Mouse (Mus musculus): Measurements from ENCODE around the gene Pcsk4. TPM values are rescaled to one million over a fixed set of nuclear protein-coding genes. Genes with fewer than 3 reads are reported as not detected.
A peak's percentile ranks its signal among the peaks of the same experiment; 100 is the strongest.
"Not testable (repeated sequence)": the region's sequence is repeated elsewhere in the genome, so short reads cannot be mapped to it uniquely, and the experiment has no call there.

Gene Pcsk4
- total and polyA plus RNA-seq, 2 experiments from 2014 or later: 3.8 to 11.8 TPM

GRCm38 (mm10) chr10:80351896-80352295, 22.6 kb upstream of the Pcsk4 start:
- H3K27ac ChIP-seq: no peak overlapping the region
- DNase-seq (ENCODE audit: low spot score) (no peak), ATAC-seq (no peak)
- no peaks in the 10 kb centered on the region; the same call in 1 of the 2 replicates for H3K4me1 ChIP-seq (ENCODE audit: insufficient read depth, low read length)
- peaks cover 64% of the 10 kb centered on the region for H3K27me3 ChIP-seq (ENCODE audit: insufficient read depth, low read length)
- no peak overlapping the region for H3K4me3 ChIP-seq (ENCODE audit: low read length)
- TF ChIP-seq CTCF (IDR thresholded peaks at IDR 0.05; ENCODE audit: low read depth): no peak
- H3K9ac ChIP-seq (replicated peaks; ENCODE audit: low read length): no peak overlapping the region
- H3K4me2 ChIP-seq (ENCODE audit: low read depth, low read length): no peak overlapping the region
- H3K9me3 ChIP-seq (ENCODE audit: low read length): no peaks in the 10 kb centered on the region
- H3K36me3 ChIP-seq (ENCODE audit: insufficient read depth, low read length): no peaks in the 10 kb centered on the region
- WGBS: 25% methylated on average over 11 of the region's 11 CpGs

GRCm38 (mm10) chr10:80350292-80350691, 21.0 kb upstream of the Pcsk4 start:
- Histone ChIP-seq H3K4me2 (ENCODE audit: low read depth, low read length) (no peak overlapping the region), H3K36me3 (ENCODE audit: insufficient read depth, low read length) (no peaks in the 10 kb centered on the region), H3K4me3 (ENCODE audit: low read length) (no peak overlapping the region), H3K9ac (replicated peaks; ENCODE audit: low read length) (no peak overlapping the region), H3K27ac (no peak overlapping the region), H3K27me3 (ENCODE audit: insufficient read depth, low read length) (peaks cover 54% of the 10 kb centered on the region), H3K4me1 (ENCODE audit: insufficient read depth, low read length) (no peaks in the 10 kb centered on the region), H3K9me3 (ENCODE audit: low read length) (no peaks in the 10 kb centered on the region)
- 3% methylated on average over 7 of the region's 7 CpGs for WGBS
- peak; percentile 69 for ATAC-seq
- peak; percentile 77 for DNase-seq (ENCODE audit: low spot score)
- TF ChIP-seq CTCF (IDR thresholded peaks at IDR 0.05; ENCODE audit: low read depth): peak; percentile 97

- Histone ChIP-seq H3K9me3 (ENCODE audit: low read length) (no peaks in the 10 kb centered on the region), H3K4me1 (ENCODE audit: insufficient read depth, low read length) (no peaks in the 10 kb centered on the region), H3K4me2 (ENCODE audit: low read depth, low read length) (no peak overlapping the region), H3K4me3 (ENCODE audit: low read length) (no peak overlapping the region), H3K27ac (no peak overlapping the region), H3K9ac (replicated peaks; ENCODE audit: low read length) (no peak overlapping the region), H3K27me3 (ENCODE audit: insufficient read depth, low read length) (peaks cover 58% of the 10 kb centered on the region), H3K36me3 (ENCODE audit: insufficient read depth, low read length) (no peaks in the 10 kb centered on the region)
- DNase-seq (ENCODE audit: low spot score): no peak
- TF ChIP-seq CTCF (IDR thresholded peaks at IDR 0.05; ENCODE audit: low read depth): no peak
- WGBS: 18% methylated on average over 26 of the region's 26 CpGs
- ATAC-seq: no peak
Observed at GRCm38 (mm10) chr10:80348981-80349380, 19.7 kb upstream of the Pcsk4 start.

- Histone ChIP-seq H3K9ac (replicated peaks; ENCODE audit: low read length) (no peak within 1 kb of the TSS), H3K27me3 (ENCODE audit: insufficient read depth, low read length) (peaks cover 64% of the 10 kb centered on the region), H3K4me3 (ENCODE audit: low read length) (peak within 1 kb of the TSS; percentile 20), H3K27ac (no peak within 1 kb of the TSS), H3K9me3 (ENCODE audit: low read length) (no peaks in the 10 kb centered on the region), H3K4me2 (ENCODE audit: low read depth, low read length) (peak within 1 kb of the TSS; percentile 38), H3K36me3 (ENCODE audit: insufficient read depth, low read length) (no peaks in the 10 kb centered on the region), H3K4me1 (ENCODE audit: insufficient read depth, low read length) (no peaks in the 10 kb centered on the region; the same call in 1 of the 2 replicates)
- ATAC-seq (0 out of 2 replicates have a peak, but pooled peaks have one; percentile 39), DNase-seq (ENCODE audit: low spot score) (peak; percentile 51)
- peak; percentile 45 for TF ChIP-seq CTCF (IDR thresholded peaks at IDR 0.05; ENCODE audit: low read depth)
- WGBS: 1% methylated on average over 42 of the region's 42 CpGs
Observed at GRCm38 (mm10) chr10:80348244-80348781, 19.0 kb upstream of the Pcsk4 start, which contains the start of gene Adamtsl5. Gene Adamtsl5, minus strand, starts transcription at chr10:80348412.

GRCm38 (mm10) chr10:80347514-80347967, 18.2 kb upstream of the Pcsk4 start:
- peaks cover 71% of the 10 kb centered on the region for H3K27me3 ChIP-seq (ENCODE audit: insufficient read depth, low read length)
- no peaks in the 10 kb centered on the region for H3K9me3 ChIP-seq (ENCODE audit: low read length)
- H3K27ac ChIP-seq: no peak overlapping the region
- WGBS: 11% methylated on average over 17 of the region's 17 CpGs
- DNase-seq (ENCODE audit: low spot score) (no peak), ATAC-seq (no peak)
- no peaks in the 10 kb centered on the region for H3K36me3 ChIP-seq (ENCODE audit: insufficient read depth, low read length)
- no peak overlapping the region; the same call in 1 of the 2 replicates for H3K4me2 ChIP-seq (ENCODE audit: low read depth, low read length)
- TF ChIP-seq CTCF (IDR thresholded peaks at IDR 0.05; ENCODE audit: low read depth): no peak
- peaks cover 3% of the 10 kb centered on the region; the same call in 1 of the 2 replicates for H3K4me1 ChIP-seq (ENCODE audit: insufficient read depth, low read length)
- H3K4me3 ChIP-seq (ENCODE audit: low read length): peak overlapping the region; percentile 20; the same call in 1 of the 2 replicates
- H3K9ac ChIP-seq (replicated peaks; ENCODE audit: low read length): no peak overlapping the region

- H3K27me3 ChIP-seq (ENCODE audit: insufficient read depth, low read length): peaks cover 85% of the 10 kb centered on the region
- 66% methylated on average over 5 of the region's 6 CpGs for WGBS
- not testable (repeated sequence) for H3K4me1 ChIP-seq (ENCODE audit: insufficient read depth, low read length); H3K36me3 ChIP-seq (ENCODE audit: insufficient read depth, low read length); H3K9me3 ChIP-seq (ENCODE audit: low read length); ATAC-seq; H3K4me2 ChIP-seq (ENCODE audit: low read depth, low read length); H3K4me3 ChIP-seq (ENCODE audit: low read length); H3K9ac ChIP-seq (replicated peaks; ENCODE audit: low read length); DNase-seq (ENCODE audit: low spot score); H3K27ac ChIP-seq
Observed at GRCm38 (mm10) chr10:80345929-80346328, 16.6 kb upstream of the Pcsk4 start.

GRCm38 (mm10) chr10:80345122-80345521, 15.8 kb upstream of the Pcsk4 start:
- H3K4me1 ChIP-seq (ENCODE audit: insufficient read depth, low read length): peaks cover 7% of the 10 kb centered on the region; the same call in 1 of the 2 replicates

More at GRCm38 (mm10) chr10:80345122-80345521, 15.8 kb upstream of the Pcsk4 start:
- Histone ChIP-seq H3K36me3 (ENCODE audit: insufficient read depth, low read length) (no peaks in the 10 kb centered on the region), H3K9me3 (ENCODE audit: low read length) (no peaks in the 10 kb centered on the region), H3K4me2 (ENCODE audit: low read depth, low read length) (no peak overlapping the region), H3K27me3 (ENCODE audit: insufficient read depth, low read length) (peaks cover 86% of the 10 kb centered on the region), H3K4me3 (ENCODE audit: low read length) (no peak overlapping the region), H3K27ac (no peak overlapping the region), H3K9ac (replicated peaks; ENCODE audit: low read length) (no peak overlapping the region)
- DNase-seq (ENCODE audit: low spot score) (no peak), ATAC-seq (no peak)
- no peak for TF ChIP-seq CTCF (IDR thresholded peaks at IDR 0.05; ENCODE audit: low read depth)
- 5% methylated on average over 14 of the region's 16 CpGs for WGBS
